Mouse (Mus musculus) hindbrain, embryonic 11.5 days (tissue): Measurements from ENCODE around the gene Tarbp2. TPM values are rescaled to one million over a fixed set of nuclear protein-coding genes. Genes with fewer than 3 reads are reported as not detected.

ENCODE experiments used
- ATAC-seq: fragments of 200-750 bp; cut with Nextera tagmentation; 2 replicates; pipeline ENCODE4 v1.8.0; 2017; ENCODE audit warnings: mild to moderate bottlenecking, moderate TSS enrichment, moderate library complexity; ENCODE audit not compliant: low FRiP score
- DNase-seq: peaks from one replicate; pipeline ENCODE4 v3.0.0-alpha.2; 2015; ENCODE audit warnings: low spot score
- H3K27ac ChIP-seq: fragments of 300-500 bp; sonication (generic); 2 replicates; pipeline ENCODE4 v1.5.1; 2014; ENCODE audit warnings: mild to moderate bottlenecking, low read depth, low read length
- H3K27me3 ChIP-seq: fragments of 300-500 bp; sonication (generic); 2 replicates; pipeline ENCODE4 v1.6.1; 2014; ENCODE audit warnings: mild to moderate bottlenecking, low read length, moderate library complexity, mixed read lengths; ENCODE audit not compliant: control insufficient read depth, insufficient read depth
- H3K36me3 ChIP-seq: fragments of 300-500 bp; sonication (generic); 2 replicates; pipeline ENCODE4 v1.6.1; 2014; ENCODE audit warnings: mild to moderate bottlenecking, low read length, moderate library complexity, mixed read lengths; ENCODE audit not compliant: control insufficient read depth, insufficient read depth
- H3K4me1 ChIP-seq: fragments of 300-500 bp; sonication (generic); replicated peaks from 2 replicates; pipeline ENCODE4 v1.6.1; 2014; ENCODE audit warnings: low read length, mixed read lengths; ENCODE audit not compliant: control insufficient read depth, insufficient read depth
- H3K4me2 ChIP-seq: fragments of 300-500 bp; sonication (generic); replicated peaks from 2 replicates; pipeline ENCODE4 v1.6.1; 2014; ENCODE audit warnings: mild to moderate bottlenecking, low read depth, low read length
- H3K4me3 ChIP-seq: fragments of 300-500 bp; sonication (generic); 2 replicates; pipeline ENCODE4 v1.5.1; 2014; ENCODE audit warnings: low read depth, low read length
- H3K9ac ChIP-seq: fragments of 300-500 bp; sonication (generic); 2 replicates; pipeline ENCODE4 v1.6.1; 2014; ENCODE audit warnings: low read depth, low read length
- H3K9me3 ChIP-seq: fragments of 300-500 bp; sonication (generic); 2 replicates; pipeline ENCODE4 v1.6.1; 2016; ENCODE audit warnings: low read length; ENCODE audit not compliant: control insufficient read depth
- WGBS: fragments of 180-500 bp; shearing (Covaris S2); extraction: QIAGEN DNeasy Blood & Tissue Kit; methylation state at CpG from one replicate; pipeline ENCODE4 v1.1.7; 2014; 5-methylcytosine and 5-hydroxymethylcytosine counted together
- polyA plus RNA-seq: library from polyadenylated mRNA; unstranded; fragments of >200 nt; fragmentation: Nextera tagmentation; extraction: Ambion mirVana; gene quantifications from 2 replicates; pipeline ENCODE4 v1.2.1, GENCODE M21; 2014

The Tarbp2 gene
- polyA plus RNA-seq, 1 experiment from 2014 or later, result 85.2 TPM

DNA sequence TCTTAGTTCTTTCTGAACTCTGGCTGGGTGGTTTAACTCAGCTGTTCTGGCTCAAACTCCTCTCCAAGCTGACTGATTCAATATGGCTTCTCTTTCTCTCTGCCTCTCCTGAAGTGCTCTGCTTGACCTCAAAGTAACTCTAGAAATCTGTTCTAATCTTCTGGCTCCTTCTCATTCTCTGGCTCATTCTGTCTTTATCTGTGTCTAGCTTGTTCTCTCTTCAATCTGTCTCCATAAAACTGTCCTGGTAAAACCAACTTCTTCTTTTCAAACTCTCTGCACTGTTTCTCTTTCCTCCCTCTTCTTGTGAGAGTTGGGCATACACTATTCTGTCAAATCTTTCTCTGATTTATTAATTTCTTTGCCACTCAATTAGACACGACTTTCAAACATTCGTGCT lies 49.9 kb downstream of the Tarbp2 start:
- no peak for DNase-seq
- H3K4me3 ChIP-seq, result no peak overlapping the region
- 94% methylated on average over 2 of the region's 2 CpGs for WGBS

GRCm38 (mm10) chr15:102572081-102572480 lies 54.1 kb downstream of the Tarbp2 start:
- Histone ChIP-seq H3K36me3 (no peaks in the 10 kb centered on the region), H3K4me1 (no peaks in the 10 kb centered on the region), H3K4me2 (no peak overlapping the region), H3K4me3 (no peak overlapping the region), H3K9me3 (no peaks in the 10 kb centered on the region), H3K27me3 (no peaks in the 10 kb centered on the region), H3K27ac (no peak overlapping the region), H3K9ac (no peak overlapping the region)
- no peak for DNase-seq
- no peak for ATAC-seq
- WGBS, result 82% methylated on average over 3 of the region's 3 CpGs

More for the DNA sequence above, 49.9 kb downstream of the Tarbp2 start:
- ATAC-seq, result no peak
- no peak overlapping the region for H3K4me2 ChIP-seq
- H3K27ac ChIP-seq, result no peak overlapping the region
- H3K36me3 ChIP-seq, result no peaks in the 10 kb centered on the region
- H3K4me1 ChIP-seq, result no peaks in the 10 kb centered on the region
- no peak overlapping the region for H3K9ac ChIP-seq
- H3K9me3 ChIP-seq, result no peaks in the 10 kb centered on the region
- no peaks in the 10 kb centered on the region for H3K27me3 ChIP-seq

Other genes starting within 250 kb of the Tarbp2 start
- 0.15 TPM in 2 replicates for gene Gm9918, start 247.6 kb upstream of the Tarbp2 start, polyA plus RNA-seq
- gene Mfsd5, start 238.7 kb upstream of the Tarbp2 start, polyA plus RNA-seq, result 51.6 and 57.0 TPM in 2 replicates
- gene Espl1, start 221.9 kb upstream of the Tarbp2 start, polyA plus RNA-seq, result 21.8 and 30.8 TPM in 2 replicates
- 401 and 431 TPM in 2 replicates for gene Pfdn5, start 192.1 kb upstream of the Tarbp2 start, polyA plus RNA-seq
- gene Myg1, start 186.5 kb upstream of the Tarbp2 start, polyA plus RNA-seq, result 104 TPM in 2 replicates
- 65.9 and 76.2 TPM in 2 replicates for gene Aaas, start 167.4 kb upstream of the Tarbp2 start, polyA plus RNA-seq
- gene Sp7, start 151.0 kb upstream of the Tarbp2 start, polyA plus RNA-seq, result 0.73 and 0.99 TPM in 2 replicates
- gene Sp1, start 112.0 kb upstream of the Tarbp2 start, polyA plus RNA-seq, result 10.5 and 11.5 TPM in 2 replicates
- 0.28 and 0.46 TPM in 2 replicates for gene Amhr2, start 72.8 kb upstream of the Tarbp2 start, polyA plus RNA-seq
- gene Prr13, start 59.2 kb upstream of the Tarbp2 start, polyA plus RNA-seq, result 108 and 118 TPM in 2 replicates
- gene Pcbp2, start 47.7 kb upstream of the Tarbp2 start, polyA plus RNA-seq, result 238 and 273 TPM in 2 replicates
- 5.1 and 8.8 TPM in 2 replicates for gene Gm10337, start 14.5 kb upstream of the Tarbp2 start, polyA plus RNA-seq
- gene Map3k12, start 1.1 kb upstream of the Tarbp2 start, polyA plus RNA-seq, result 21.2 and 23.8 TPM in 2 replicates
- 2.6 and 2.7 TPM in 2 replicates for gene Npff, start 6.8 kb downstream of the Tarbp2 start, polyA plus RNA-seq
- 0.93 TPM in 1 of 2 replicates, not detected in the other for gene Gm28047, start 106.9 kb downstream of the Tarbp2 start, polyA plus RNA-seq
- gene Atf7, start 107.3 kb downstream of the Tarbp2 start, polyA plus RNA-seq, result 14.7 and 15.5 TPM in 2 replicates
- gene Atp5g2, start 154.2 kb downstream of the Tarbp2 start, polyA plus RNA-seq, result 57.6 and 66.0 TPM in 2 replicates
- 26.2 and 30.1 TPM in 2 replicates for gene Calcoco1, start 204.0 kb downstream of the Tarbp2 start, polyA plus RNA-seq